Mouse (Mus musculus) heart, adult 8-10 months (tissue): Measurements from ENCODE around the gene Catsperg1. TPM values are rescaled to one million over a fixed set of nuclear protein-coding genes. Genes with fewer than 3 reads are reported as not detected.
A peak's percentile ranks its signal among the peaks of the same experiment; 100 is the strongest.

Experiments used
- DNase-seq: peaks from one replicate; pipeline ENCODE4 v3.0.0; 2022; ENCODE audit warnings: low spot score
- total RNA-seq, 4 experiments: library from RNA; stranded (reverse); gene quantifications; 2 replicates each; pipeline ENCODE4 v1.2.4; 2022

Gene Catsperg1
- total RNA-seq, 4 experiments from 2014 or later: 0.24 to 0.34 (median 0.25) TPM; not detected in 1

GRCm38 (mm10) chr7:29137429-29137828, 76.4 kb downstream of the Catsperg1 start:
- no peak for DNase-seq

DNA sequence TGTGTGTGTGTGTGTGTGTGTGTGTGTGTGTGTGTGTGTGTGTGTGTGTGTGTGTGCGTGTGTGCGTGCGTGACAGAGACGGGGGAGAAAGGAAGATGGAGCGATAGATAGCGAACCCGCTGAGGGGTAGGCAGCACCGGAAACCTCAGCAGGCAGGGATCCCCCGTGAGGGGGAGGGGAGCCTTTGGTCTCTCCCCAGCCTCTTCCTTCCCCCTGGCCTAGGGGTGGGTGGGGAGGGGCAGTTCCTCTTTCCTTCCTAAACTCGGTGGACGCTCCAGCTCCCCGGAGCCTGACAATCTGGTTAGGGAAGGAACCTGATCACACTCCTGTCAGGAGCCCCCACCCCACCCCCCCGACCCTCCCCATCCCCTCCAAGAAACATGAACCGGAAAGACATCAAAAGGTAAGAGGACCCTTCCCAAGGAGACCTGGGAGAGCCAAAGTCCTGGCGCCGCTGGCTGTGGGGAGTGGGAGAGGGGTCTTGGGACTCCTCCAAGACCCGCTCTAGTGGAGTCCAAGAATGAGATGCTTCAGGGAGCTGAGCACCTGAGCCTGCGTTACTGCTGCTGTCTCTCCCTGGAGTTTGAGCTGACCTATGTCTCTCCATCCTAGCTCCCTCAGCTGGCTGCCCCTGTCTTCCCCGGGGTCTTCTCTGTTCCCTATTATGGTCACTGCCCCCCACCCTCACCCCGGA, 79.0 kb downstream of the Catsperg1 start, which contains the start of gene Rasgrp4:
TSS of gene Rasgrp4 (plus strand) at position 159 of the 694 bp plus-strand sequence.
- DNase-seq: peak; percentile 20

DNA sequence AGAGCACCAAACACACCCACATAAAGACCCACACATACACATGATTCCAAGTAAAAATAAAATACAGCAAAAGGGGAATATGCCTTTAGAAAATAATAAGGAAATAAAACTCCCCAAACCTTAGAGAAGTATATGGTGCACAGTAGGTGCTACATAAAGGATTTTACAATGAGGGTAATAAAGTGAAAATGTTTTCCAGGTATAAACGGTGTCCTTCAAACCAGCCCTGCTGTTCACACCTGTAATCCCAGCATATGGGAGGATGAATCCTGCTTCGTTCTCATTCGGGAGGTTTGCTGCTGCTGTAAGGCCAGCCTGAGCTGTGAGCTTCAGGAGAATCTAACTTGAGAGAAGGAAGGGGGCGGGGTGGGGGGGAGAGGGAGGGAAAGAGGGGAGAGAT, 79.6 kb downstream of the Catsperg1 start:
- DNase-seq: no peak

Other genes starting within 250 kb of the Catsperg1 start
- gene Eif3k, start 232.2 kb downstream of the Catsperg1 start, total RNA-seq: 100 to 1,000 TPM; 152 to 167 (median 158) TPM
- gene Map4k1, start 232.0 kb downstream of the Catsperg1 start, total RNA-seq: 1 to 10 TPM in 1 of 4 experiments, under 1 TPM in 3; 0.50 to 1.1 (median 0.74) TPM
- 1 to 10 TPM in 2 of 4 experiments, under 1 TPM in 2; 0.79 to 1.5 (median 0.92) TPM for gene Ryr1, start 88.9 kb downstream of the Catsperg1 start, total RNA-seq
- 1 to 10 TPM in 3 of 4 experiments, under 1 TPM in 1; 1.00 to 1.5 (median 1.2) TPM for gene Rasgrp4, start 79.2 kb downstream of the Catsperg1 start, total RNA-seq
- gene Fam98c, start 57.8 kb downstream of the Catsperg1 start, total RNA-seq: 10 to 100 TPM; 10.4 to 12.6 (median 10.8) TPM
- gene Ggn, start 43.8 kb downstream of the Catsperg1 start, total RNA-seq: under 1 TPM in 3 of 4 experiments, not detected in 1; 0.14 to 0.37 (median 0.28) TPM
- under 1 TPM; 0.23 to 0.75 (median 0.52) TPM for gene Spred3, start 43.6 kb downstream of the Catsperg1 start, total RNA-seq
- 100 to 1,000 TPM; 116 to 132 (median 121) TPM for gene Psmd8, start 33.3 kb downstream of the Catsperg1 start, total RNA-seq
- gene Kcnk6, start 18.5 kb upstream of the Catsperg1 start, total RNA-seq: 1 to 10 TPM; 1.5 to 2.3 (median 2.0) TPM
- 10 to 100 TPM; 66.2 to 78.1 (median 70.0) TPM for gene Yif1b, start 24.3 kb upstream of the Catsperg1 start, total RNA-seq
- gene 2200002D01Rik, start 34.4 kb upstream of the Catsperg1 start, total RNA-seq: 1 to 10 TPM; 1.7 to 3.9 (median 2.6) TPM
- gene Spint2, start 67.9 kb upstream of the Catsperg1 start, total RNA-seq: 10 to 100 TPM; 47.3 to 54.5 (median 53.2) TPM
- 10 to 100 TPM in 1 of 4 experiments, 1 to 10 TPM in 3; 5.4 to 10.1 (median 7.1) TPM for gene Ppp1r14a, start 75.3 kb upstream of the Catsperg1 start, total RNA-seq
- under 1 TPM in 3 of 4 experiments, not detected in 1; 0.13 to 0.23 (median 0.22) TPM for gene Dpf1, start 89.9 kb upstream of the Catsperg1 start, total RNA-seq